Mouse (Mus musculus): ENCODE results near the gene D330020A13Rik. TPM values are rescaled to one million over a fixed set of nuclear protein-coding genes. Genes with fewer than 3 reads are reported as not detected.

D330020A13Rik gene
- polyA plus RNA-seq, 1 experiment from 2014 or later: not detected

- H3K4me2 ChIP-seq: no peak overlapping the region
- no peaks in the 10 kb centered on the region for H3K9me3 ChIP-seq (ENCODE audit: low read depth, low read length)
- H3K4me3 ChIP-seq (ENCODE audit: low read depth, low read length): no peak overlapping the region
- TF ChIP-seq CTCF (IDR thresholded peaks at IDR 0.05; ENCODE audit: low read depth): no peak
- no peaks in the 10 kb centered on the region for H3K27me3 ChIP-seq (ENCODE audit: insufficient read depth, low read length)
- H3K4me1 ChIP-seq (ENCODE audit: insufficient read depth): no peaks in the 10 kb centered on the region
- no peak overlapping the region for H3K9ac ChIP-seq
- H3K36me3 ChIP-seq (ENCODE audit: insufficient read depth): no peaks in the 10 kb centered on the region
- no peak overlapping the region for H3K27ac ChIP-seq (ENCODE audit: low read depth)
- ATAC-seq (ENCODE audit: insufficient read depth): no peak
- WGBS: 75% methylated on average over 12 of the region's 12 CpGs
- no peak for DNase-seq
Observed at GRCm38 (mm10) chr6:120255701-120256100, 38.5 kb upstream of the D330020A13Rik start.

- 62% methylated on average over 5 of the region's 5 CpGs for WGBS
Observed at GRCm38 (mm10) chr6:120256431-120256935, 37.7 kb upstream of the D330020A13Rik start.

GRCm38 (mm10) chr6:120259481-120259880, 34.7 kb upstream of the D330020A13Rik start:
- H3K9ac ChIP-seq: no peak overlapping the region
- no peaks in the 10 kb centered on the region for H3K4me1 ChIP-seq (ENCODE audit: insufficient read depth)
- ATAC-seq (ENCODE audit: insufficient read depth) (no peak), DNase-seq (no peak)
- TF ChIP-seq CTCF (IDR thresholded peaks at IDR 0.05; ENCODE audit: low read depth): no peak
- no peaks in the 10 kb centered on the region for H3K36me3 ChIP-seq (ENCODE audit: insufficient read depth)
- no peak overlapping the region for H3K4me2 ChIP-seq
- H3K27ac ChIP-seq (ENCODE audit: low read depth): no peak overlapping the region
- 33% methylated on average over 9 of the region's 9 CpGs for WGBS
- H3K27me3 ChIP-seq (ENCODE audit: insufficient read depth, low read length): no peaks in the 10 kb centered on the region
- H3K4me3 ChIP-seq (ENCODE audit: low read depth, low read length): no peak overlapping the region
- no peaks in the 10 kb centered on the region for H3K9me3 ChIP-seq (ENCODE audit: low read depth, low read length)

More at GRCm38 (mm10) chr6:120256431-120256935, 37.7 kb upstream of the D330020A13Rik start:
- H3K36me3 ChIP-seq (ENCODE audit: insufficient read depth): no peaks in the 10 kb centered on the region
- no peak overlapping the region for H3K4me3 ChIP-seq (ENCODE audit: low read depth, low read length)
- DNase-seq (no peak), ATAC-seq (ENCODE audit: insufficient read depth) (no peak)
- H3K4me2 ChIP-seq: no peak overlapping the region
- no peak overlapping the region for H3K27ac ChIP-seq (ENCODE audit: low read depth)
- TF ChIP-seq CTCF (IDR thresholded peaks at IDR 0.05; ENCODE audit: low read depth): no peak
- no peaks in the 10 kb centered on the region for H3K9me3 ChIP-seq (ENCODE audit: low read depth, low read length)
- H3K4me1 ChIP-seq (ENCODE audit: insufficient read depth): no peaks in the 10 kb centered on the region
- H3K27me3 ChIP-seq (ENCODE audit: insufficient read depth, low read length): no peaks in the 10 kb centered on the region
- H3K9ac ChIP-seq: no peak overlapping the region

- ATAC-seq (ENCODE audit: insufficient read depth) (no peak), DNase-seq (no peak)
- TF ChIP-seq CTCF (IDR thresholded peaks at IDR 0.05; ENCODE audit: low read depth): no peak
- Histone ChIP-seq H3K4me3 (ENCODE audit: low read depth, low read length) (no peak overlapping the region), H3K4me2 (no peak overlapping the region), H3K36me3 (ENCODE audit: insufficient read depth) (no peaks in the 10 kb centered on the region), H3K9ac (no peak overlapping the region), H3K27me3 (ENCODE audit: insufficient read depth, low read length) (no peaks in the 10 kb centered on the region), H3K9me3 (ENCODE audit: low read depth, low read length) (no peaks in the 10 kb centered on the region), H3K4me1 (ENCODE audit: insufficient read depth) (no peaks in the 10 kb centered on the region), H3K27ac (ENCODE audit: low read depth) (no peak overlapping the region)
- WGBS: 56% methylated on average over 12 of the region's 12 CpGs
Observed at GRCm38 (mm10) chr6:120262886-120263531, 31.2 kb upstream of the D330020A13Rik start.

GRCm38 (mm10) chr6:120263608-120264007, 30.6 kb upstream of the D330020A13Rik start:
- no peak overlapping the region for H3K4me3 ChIP-seq (ENCODE audit: low read depth, low read length)
- 51% methylated on average over 7 of the region's 7 CpGs for WGBS
- H3K36me3 ChIP-seq (ENCODE audit: insufficient read depth): no peaks in the 10 kb centered on the region
- DNase-seq (no peak), ATAC-seq (ENCODE audit: insufficient read depth) (no peak)
- no peak overlapping the region for H3K27ac ChIP-seq (ENCODE audit: low read depth)
- no peak for TF ChIP-seq CTCF (IDR thresholded peaks at IDR 0.05; ENCODE audit: low read depth)
- no peak overlapping the region for H3K4me2 ChIP-seq
- H3K4me1 ChIP-seq (ENCODE audit: insufficient read depth): no peaks in the 10 kb centered on the region
- H3K9me3 ChIP-seq (ENCODE audit: low read depth, low read length): no peaks in the 10 kb centered on the region
- no peak overlapping the region for H3K9ac ChIP-seq
- no peaks in the 10 kb centered on the region for H3K27me3 ChIP-seq (ENCODE audit: insufficient read depth, low read length)

- Histone ChIP-seq H3K4me3 (ENCODE audit: low read depth, low read length) (no peak overlapping the region), H3K36me3 (ENCODE audit: insufficient read depth) (no peaks in the 10 kb centered on the region), H3K27ac (ENCODE audit: low read depth) (no peak overlapping the region), H3K9ac (no peak overlapping the region), H3K27me3 (ENCODE audit: insufficient read depth, low read length) (no peaks in the 10 kb centered on the region), H3K4me1 (ENCODE audit: insufficient read depth) (no peaks in the 10 kb centered on the region), H3K9me3 (ENCODE audit: low read depth, low read length) (no peaks in the 10 kb centered on the region), H3K4me2 (no peak overlapping the region)
- ATAC-seq (ENCODE audit: insufficient read depth) (no peak), DNase-seq (no peak)
- no peak for TF ChIP-seq CTCF (IDR thresholded peaks at IDR 0.05; ENCODE audit: low read depth)
- 19% methylated on average over 6 of the region's 6 CpGs for WGBS
Observed at GRCm38 (mm10) chr6:120264151-120264550, 30.0 kb upstream of the D330020A13Rik start.

GRCm38 (mm10) chr6:120274181-120274580, 20.0 kb upstream of the D330020A13Rik start:
- ATAC-seq (ENCODE audit: insufficient read depth) (no peak), DNase-seq (no peak)
- no peak for TF ChIP-seq CTCF (IDR thresholded peaks at IDR 0.05; ENCODE audit: low read depth)
- no peak overlapping the region for H3K4me3 ChIP-seq (ENCODE audit: low read depth, low read length)
- no peak overlapping the region for H3K27ac ChIP-seq (ENCODE audit: low read depth)
- no peak overlapping the region for H3K9ac ChIP-seq
- no peak overlapping the region for H3K4me2 ChIP-seq
- no peaks in the 10 kb centered on the region for H3K27me3 ChIP-seq (ENCODE audit: insufficient read depth, low read length)
- WGBS: 72% methylated on average over 8 of the region's 8 CpGs
- no peaks in the 10 kb centered on the region for H3K9me3 ChIP-seq (ENCODE audit: low read depth, low read length)
- H3K4me1 ChIP-seq (ENCODE audit: insufficient read depth): no peaks in the 10 kb centered on the region
- no peaks in the 10 kb centered on the region for H3K36me3 ChIP-seq (ENCODE audit: insufficient read depth)
